Mouse (Mus musculus) thymus, adult 2 months (tissue): ENCODE data around the gene Cep89.

Experiments
- CTCF ChIP-seq: fragments of 200-500 bp; IDR thresholded peaks from 2 replicates; pipeline ENCODE4 v1.5.1; 2012; ENCODE audit warnings: mild to moderate bottlenecking, control low read depth, low read length, moderate library complexity, borderline replicate concordance; ENCODE audit not compliant: control insufficient read depth, poor library complexity, insufficient read depth; ENCODE audit errors: extremely low read depth
- POLR2A ChIP-seq: fragments of 200-500 bp; IDR thresholded peaks from 2 replicates; pipeline ENCODE4 v1.6.1; 2012; ENCODE audit warnings: mild to moderate bottlenecking, low read length, control low read depth, moderate library complexity; ENCODE audit not compliant: control insufficient read depth, poor library complexity, insufficient read depth; ENCODE audit errors: extremely low read depth

GRCm38 (mm10) chr7:35349022-35349421 lies 47.8 kb upstream of the Cep89 start:
- TF ChIP-seq CTCF, result no peak
- no peak for TF ChIP-seq POLR2A
